Mouse (Mus musculus): ENCODE data around the gene Fam172a.
"Not testable (repeated sequence)": the region's sequence is repeated elsewhere in the genome, so short reads cannot be mapped to it uniquely, and the experiment has no call there.

Gene Fam172a

DNA sequence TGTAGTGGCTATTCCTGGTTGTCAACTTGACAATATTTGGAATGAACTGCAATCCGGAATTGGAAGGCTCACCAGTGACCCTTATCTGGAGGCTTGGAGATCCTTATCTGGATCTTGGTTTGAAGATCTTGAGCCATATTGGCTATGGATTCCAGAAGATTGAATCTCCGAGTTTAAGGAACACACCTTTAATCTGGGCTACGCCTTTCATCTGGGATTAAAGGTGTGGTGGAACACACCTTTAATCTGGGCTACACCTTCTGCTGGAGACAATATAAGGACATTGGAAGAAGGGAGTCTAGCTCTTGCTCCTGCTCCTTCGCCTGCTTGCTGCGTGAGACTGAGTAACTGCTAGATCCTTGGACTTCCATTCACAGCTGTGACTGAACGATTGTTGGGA is at the start of gene Fam172a:
Fam172a (plus strand) TSS at position 301 of the 400 bp plus-strand sequence.
- DNase-seq (ENCODE audit: low spot score): not testable (repeated sequence)

GRCm38 (mm10) chr13:77688651-77689050 is 13.2 kb upstream of the Fam172a start:
- DNase-seq (ENCODE audit: low spot score): no peak

DNA sequence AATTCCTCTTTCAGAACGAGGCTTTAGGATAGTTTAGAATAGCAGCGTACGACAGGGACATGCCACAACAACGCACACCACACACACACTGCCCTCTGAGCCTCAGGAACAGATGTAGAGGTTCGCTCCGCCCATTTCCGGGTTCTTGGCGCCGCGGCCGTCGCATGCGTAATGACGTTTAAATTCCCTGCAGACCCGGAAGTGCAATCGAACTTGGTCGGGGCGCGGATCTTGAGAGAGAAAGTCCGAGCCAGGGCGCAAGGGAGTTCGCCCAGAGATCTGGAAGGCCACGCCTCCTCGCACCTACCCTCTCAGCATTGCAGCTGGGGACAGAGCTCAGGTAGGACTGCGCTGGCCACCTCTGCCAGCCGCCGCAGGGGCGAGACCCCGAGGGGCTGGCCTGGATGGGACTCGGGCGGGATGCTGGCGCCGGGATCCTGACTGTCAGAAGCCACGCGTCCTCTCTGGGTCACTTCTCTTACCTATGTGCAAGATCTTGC is 6.7 kb downstream of the Fam172a start:
- DNase-seq (ENCODE audit: low spot score): peak; percentile 91

DNA sequence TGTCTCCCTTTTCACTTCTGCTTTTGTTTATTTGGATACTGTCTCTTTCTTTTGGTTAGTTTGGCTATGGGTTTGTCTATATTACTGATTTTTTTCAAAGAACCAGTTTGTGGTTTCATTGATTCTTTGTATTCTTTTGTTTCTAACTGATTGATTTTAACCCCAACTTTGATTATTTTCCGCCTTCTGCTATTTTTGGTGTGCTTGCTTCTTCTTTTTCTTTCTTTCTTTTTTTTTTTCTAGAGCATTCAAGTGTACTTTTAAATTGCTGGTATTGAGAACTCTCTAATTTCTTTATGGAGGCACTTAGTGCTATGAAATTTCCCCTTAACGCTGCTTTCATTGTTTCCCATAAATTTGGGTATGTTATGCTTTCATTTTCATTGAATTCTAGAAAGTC is 15.7 kb downstream of the Fam172a start:
- no peak for DNase-seq (ENCODE audit: low spot score)

DNA sequence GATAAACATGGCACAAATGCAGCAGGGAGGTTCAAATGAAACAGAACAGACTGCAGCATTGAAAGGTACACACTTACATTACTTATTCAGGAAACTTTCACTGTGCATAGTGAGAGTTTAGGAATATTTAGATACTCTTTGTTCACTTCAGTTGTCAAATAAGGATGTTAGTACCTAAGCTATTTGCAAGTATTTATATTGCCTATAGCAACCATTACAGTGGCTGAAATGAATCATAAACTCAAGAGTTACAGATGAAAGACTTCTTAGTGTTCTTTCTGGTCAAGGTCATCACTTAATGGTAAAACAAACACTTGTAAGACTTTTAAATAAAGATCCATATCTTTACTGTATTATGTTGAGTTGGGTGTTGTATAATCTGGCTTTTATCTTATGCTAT is 41.0 kb downstream of the Fam172a start:
- DNase-seq (ENCODE audit: low spot score): no peak

DNA sequence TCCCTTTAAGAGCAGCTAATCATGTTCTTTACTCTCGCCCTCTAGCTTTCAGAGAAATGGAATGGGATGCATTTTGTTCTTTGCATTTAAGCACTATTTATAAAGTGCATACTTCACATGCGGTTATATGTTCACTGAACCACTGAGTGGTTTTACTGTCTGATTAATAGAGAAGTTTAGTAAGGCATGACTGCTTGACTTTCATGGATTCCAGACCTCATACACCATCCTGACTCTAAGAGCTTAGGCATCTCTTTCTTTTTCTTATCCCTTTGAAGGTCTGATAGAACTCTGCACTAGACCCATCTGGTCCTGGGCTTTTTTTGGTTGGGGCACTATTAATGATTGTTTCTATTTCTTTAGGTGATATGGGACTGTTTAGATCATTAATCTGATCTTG is 75.8 kb downstream of the Fam172a start:
- DNase-seq (ENCODE audit: low spot score): no peak

DNA sequence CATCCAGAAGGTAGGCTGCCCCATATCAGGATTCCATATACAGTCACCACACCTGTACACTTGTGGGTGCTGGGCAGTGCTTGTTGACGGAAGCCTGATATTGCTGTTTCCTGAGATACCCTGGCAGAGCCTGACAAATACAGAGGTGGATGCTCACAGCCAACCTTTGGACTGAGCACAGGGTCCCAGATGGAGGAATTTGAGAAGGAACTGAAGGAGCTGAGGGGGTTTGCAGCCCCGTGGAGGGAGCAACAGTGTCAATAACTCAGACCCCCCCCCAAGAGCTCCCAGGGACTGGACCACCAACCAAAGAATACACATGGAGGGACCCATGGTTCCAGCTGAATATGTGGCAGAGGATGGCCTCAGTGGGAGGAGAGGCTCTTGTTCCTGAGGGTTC is 105.5 kb downstream of the Fam172a start:
- DNase-seq (ENCODE audit: low spot score): not testable (repeated sequence)

DNA sequence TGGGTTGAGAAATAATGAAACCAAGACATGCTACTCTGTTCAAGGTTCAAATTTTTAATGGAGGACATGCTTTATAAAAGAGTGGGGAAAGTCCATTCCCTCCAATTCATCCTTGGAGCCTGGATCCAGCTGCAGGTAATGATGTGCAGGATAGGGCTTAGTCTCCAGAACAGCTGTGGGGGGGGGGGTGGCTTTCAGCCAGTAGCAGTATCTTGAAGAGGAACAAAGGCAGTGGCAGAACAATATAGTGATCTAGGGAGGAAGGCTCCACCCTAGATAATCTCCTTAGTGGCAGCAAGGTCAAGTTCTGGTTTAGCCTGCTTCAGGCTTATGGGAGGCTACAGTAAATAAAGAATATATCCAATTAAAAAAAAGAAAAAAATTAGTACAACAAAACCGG is 108.6 kb downstream of the Fam172a start:
- DNase-seq (ENCODE audit: low spot score): no peak

- DNase-seq (ENCODE audit: low spot score): no peak
These were observed 124.3 kb downstream of the Fam172a start for GRCm38 (mm10) chr13:77826138-77826537.

- no peak for DNase-seq (ENCODE audit: low spot score)
These were observed 141.3 kb downstream of the Fam172a start for GRCm38 (mm10) chr13:77843017-77843654.

GRCm38 (mm10) chr13:77848868-77849267 is 147.0 kb downstream of the Fam172a start:
- DNase-seq (ENCODE audit: low spot score): no peak

DNA sequence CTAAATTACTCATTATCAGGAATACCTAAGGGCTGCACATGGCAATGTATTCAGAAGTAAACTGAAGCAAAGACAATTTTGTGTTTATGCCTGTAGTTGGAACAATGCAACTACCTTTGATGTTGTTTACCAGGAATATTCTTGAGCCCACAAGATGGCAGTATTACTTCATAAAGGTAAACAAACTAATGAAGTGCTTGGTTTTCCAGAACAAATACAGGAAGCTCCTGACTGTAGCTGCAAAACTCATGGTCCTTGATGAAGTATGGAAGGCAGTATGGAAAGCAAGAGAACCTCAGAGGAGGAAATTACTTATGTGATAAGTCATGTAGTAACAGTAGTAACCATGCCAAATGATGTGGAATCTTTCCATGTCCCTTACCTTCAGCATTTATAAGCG is 163.0 kb downstream of the Fam172a start:
- no peak for DNase-seq (ENCODE audit: low spot score)

DNA sequence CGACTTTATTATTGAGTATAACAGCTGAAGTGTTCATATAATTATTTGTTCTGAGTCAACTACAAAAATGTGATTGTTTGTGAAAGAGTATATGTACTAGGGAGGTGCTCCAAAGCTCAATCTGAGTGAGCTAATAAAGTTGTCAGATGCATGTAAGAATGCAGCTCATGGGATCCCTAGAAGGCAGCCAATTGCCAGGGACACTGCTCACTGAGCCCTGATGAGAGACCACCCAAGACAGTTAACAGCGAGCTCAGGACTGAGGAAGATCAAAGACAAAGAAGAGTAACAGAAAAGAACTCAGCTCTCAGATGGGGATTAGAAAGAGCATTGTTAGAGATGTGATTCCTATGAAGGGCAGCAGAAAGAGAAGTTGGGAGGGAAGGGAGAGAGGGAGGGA is 166.5 kb downstream of the Fam172a start:
- no peak for DNase-seq (ENCODE audit: low spot score)

GRCm38 (mm10) chr13:77878120-77878519 is 176.3 kb downstream of the Fam172a start:
- DNase-seq (ENCODE audit: low spot score): no peak

DNA sequence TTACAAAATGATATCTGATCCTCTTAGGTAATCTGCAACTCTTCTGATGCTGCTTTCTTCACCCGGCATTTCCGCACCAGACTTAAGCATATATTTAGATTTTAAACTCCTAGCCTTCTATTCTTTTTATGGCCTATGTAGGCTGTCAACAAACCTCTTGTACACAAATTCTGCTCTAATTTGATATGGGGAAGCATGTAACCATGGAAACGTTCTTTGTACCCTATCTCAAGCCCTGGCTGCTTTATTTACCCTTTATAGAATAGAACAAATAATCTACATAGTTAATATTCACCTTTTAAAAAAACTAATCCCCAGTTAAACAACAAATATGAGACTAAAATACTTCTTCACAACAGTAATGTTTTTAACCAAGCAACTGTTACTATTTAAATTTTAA is 176.7 kb downstream of the Fam172a start:
- no peak for DNase-seq (ENCODE audit: low spot score)

DNA sequence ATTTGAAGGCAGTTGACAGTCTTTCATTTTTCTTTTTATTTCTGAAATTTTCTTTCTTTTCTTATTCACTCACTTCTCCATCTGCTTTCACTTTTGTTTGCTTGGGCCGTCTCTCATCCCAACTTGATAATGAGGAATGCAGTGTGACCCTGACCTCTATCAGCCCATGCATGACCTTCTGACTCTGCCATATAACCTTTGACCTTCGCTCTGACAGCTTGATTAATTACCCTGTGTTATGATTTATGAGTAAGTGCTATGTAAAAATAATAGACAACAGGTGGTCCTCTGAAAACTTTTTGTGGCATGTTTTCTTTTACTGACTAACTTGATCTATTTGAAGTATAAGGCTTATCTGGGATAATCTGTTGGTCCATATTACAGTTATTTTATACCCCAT is 195.8 kb downstream of the Fam172a start:
- DNase-seq (ENCODE audit: low spot score): no peak

DNA sequence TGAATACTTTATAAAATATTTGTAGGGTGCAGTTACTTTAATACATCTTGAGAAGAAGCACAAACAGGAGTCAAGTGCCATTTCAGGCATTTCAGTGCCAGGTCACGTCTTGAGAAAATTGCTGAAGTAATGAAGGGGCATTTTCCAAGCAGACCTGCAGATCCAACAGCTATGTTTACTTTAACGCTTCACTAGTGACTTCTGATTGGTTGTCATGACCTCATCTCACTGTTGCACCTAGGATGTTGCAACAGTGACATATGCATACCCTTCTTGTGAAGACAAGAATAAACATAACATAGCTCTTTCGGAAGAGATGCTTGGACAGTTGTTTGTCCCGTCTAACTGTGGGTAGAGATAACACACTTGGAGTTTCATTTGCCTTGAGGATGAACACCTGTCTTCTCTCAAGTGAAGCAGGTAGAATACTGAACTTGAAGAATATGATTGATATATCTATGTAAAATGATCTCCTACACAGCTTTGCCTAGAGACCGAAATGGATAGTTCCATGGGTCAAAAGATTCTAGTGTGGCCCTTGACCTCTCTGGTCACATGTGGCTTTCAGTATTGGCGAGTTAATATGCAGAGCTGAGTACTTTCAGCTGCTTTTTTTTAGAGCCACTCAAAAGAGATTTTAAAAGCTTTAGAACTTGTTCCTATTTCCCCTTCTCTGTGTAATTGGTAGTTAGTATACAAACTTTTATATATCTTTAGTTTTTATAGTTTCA is 196.4 kb downstream of the Fam172a start:
- DNase-seq (ENCODE audit: low spot score): no peak

- no peak for DNase-seq (ENCODE audit: low spot score)
These were observed 197.9 kb downstream of the Fam172a start for GRCm38 (mm10) chr13:77899725-77900124.

DNA sequence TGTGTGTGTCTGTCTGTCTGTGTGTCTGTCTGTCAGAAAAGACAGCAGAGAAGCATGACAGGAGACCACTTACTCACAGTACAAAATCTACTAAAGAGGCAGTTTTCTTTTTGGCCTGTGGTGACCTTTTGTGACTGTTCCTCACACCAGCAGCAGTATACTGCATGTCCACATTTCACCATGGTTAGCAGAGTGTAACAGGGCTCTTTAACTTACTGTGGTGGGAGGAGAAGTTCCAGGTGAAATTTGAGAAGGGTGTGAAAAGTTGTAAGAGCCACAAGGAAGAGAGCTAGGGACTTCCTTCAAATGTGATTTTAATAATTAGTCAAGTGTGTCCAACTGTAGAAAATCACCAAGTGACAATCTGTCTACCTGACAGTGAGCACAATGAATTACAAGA is 199.0 kb downstream of the Fam172a start:
- no peak for DNase-seq (ENCODE audit: low spot score)

DNA sequence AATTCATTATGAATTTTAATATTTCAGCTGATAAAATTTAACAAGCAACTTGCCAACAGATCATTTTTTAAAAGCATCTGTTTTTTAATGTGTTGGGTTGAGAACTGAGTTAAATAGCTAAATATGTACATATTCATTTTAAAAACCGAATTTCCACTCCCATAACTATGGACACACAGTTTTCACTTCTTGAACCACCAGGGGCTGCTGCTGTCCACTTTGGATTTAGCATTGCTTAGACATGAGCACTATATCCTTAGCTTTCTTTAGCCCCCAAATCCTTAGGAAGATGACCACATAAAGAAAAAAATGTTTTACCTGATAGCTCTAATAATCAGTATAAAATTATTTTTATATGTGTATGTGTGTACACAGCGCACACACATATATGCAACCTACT is 207.4 kb downstream of the Fam172a start:
- DNase-seq (ENCODE audit: low spot score): no peak

GRCm38 (mm10) chr13:77922834-77923233 is 221.0 kb downstream of the Fam172a start:
- no peak for DNase-seq (ENCODE audit: low spot score)

- DNase-seq (ENCODE audit: low spot score): no peak
These were observed 255.8 kb downstream of the Fam172a start for GRCm38 (mm10) chr13:77957611-77958010.

DNA sequence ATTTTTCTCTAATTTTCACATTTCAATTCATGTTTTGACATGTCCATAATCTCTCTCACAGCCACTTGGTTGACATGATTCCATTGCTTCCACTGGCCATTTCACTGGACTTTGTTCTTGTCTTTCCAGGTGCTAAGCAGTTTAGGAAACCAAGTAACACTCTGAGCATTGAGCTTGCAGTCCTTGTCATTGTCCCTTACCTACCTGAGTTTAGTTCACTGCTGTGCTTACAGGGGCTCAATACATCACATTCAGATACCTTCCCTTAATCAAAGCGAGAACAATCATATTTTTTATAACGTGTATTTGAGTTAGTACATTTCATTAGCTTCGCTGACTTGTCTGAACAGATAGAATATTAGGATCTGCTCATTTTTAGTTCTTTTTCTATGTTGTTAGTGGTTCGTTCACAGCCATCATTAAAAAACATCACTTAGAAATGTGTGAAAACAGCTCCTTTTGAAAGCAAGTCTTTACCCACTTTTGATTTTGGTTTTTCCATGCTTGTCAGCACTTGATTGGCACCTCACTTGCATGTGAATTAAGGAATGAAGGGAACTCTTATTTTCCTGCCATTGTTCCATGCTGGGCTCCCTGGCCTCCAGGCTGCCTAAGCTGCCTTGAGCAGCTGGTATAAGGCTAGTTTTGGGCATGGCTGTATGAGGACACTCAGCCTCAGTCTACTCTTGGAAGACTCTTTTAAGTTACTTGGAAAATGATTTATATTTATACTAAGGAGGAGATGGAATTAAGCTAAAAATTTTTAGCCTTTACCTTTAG is 257.9 kb downstream of the Fam172a start:
- DNase-seq (ENCODE audit: low spot score): no peak

Measured in c-Kit-positive CD71-positive TER-119-positive erythroid progenitor cells, embryonic 14.5 days (primary cell).